Mouse (Mus musculus) lung, adult 2 months (tissue): Measurements from ENCODE around the gene Rpl10a. TPM values are rescaled to one million over a fixed set of nuclear protein-coding genes. Genes with fewer than 3 reads are reported as not detected.
A peak's percentile ranks its signal among the peaks of the same experiment; 100 is the strongest.

ENCODE experiments used
- DNase-seq: peaks from one replicate; pipeline ENCODE4 v3.0.0; 2022
- H3K4me1 ChIP-seq: fragments of 200-500 bp; 2 replicates; pipeline ENCODE4 v1.6.1; 2011; ENCODE audit warnings: low read length; ENCODE audit not compliant: control insufficient read depth, insufficient read depth
- H3K4me3 ChIP-seq: fragments of 200-500 bp; replicated peaks from 2 replicates; pipeline ENCODE3; 2011; ENCODE audit warnings: low read depth, mild to moderate bottlenecking, control low read depth, low read length; ENCODE audit errors: extremely low read depth
- CTCF ChIP-seq: fragments of 200-500 bp; IDR thresholded peaks from 2 replicates; pipeline ENCODE4 v1.5.1; 2011; ENCODE audit warnings: mild to moderate bottlenecking, low read length, control low read depth; ENCODE audit not compliant: insufficient read depth
- POLR2A ChIP-seq: fragments of 200-500 bp; IDR thresholded peaks from 2 replicates; pipeline ENCODE4 v1.6.1; 2011; ENCODE audit warnings: low read depth, mild to moderate bottlenecking, control low read depth, low read length, borderline replicate concordance; ENCODE audit errors: extremely low read depth
- WGBS: fragments of 180-500 bp; shearing (Covaris S2); methylation state at CpG from one replicate; pipeline ENCODE4 v1.1.7; 2018; 5-methylcytosine and 5-hydroxymethylcytosine counted together
- polyA plus RNA-seq: library from polyadenylated mRNA; depleted of rRNA; stranded (reverse); fragments of >200 nt; gene quantifications from 2 replicates; pipeline ENCODE4 v1.2.3, GENCODE M21; 2012; rRNA removed

Rpl10a gene
- 1,664 and 1,938 TPM in 2 replicates for polyA plus RNA-seq

- peak within 1 kb of the TSS; percentile 64 for H3K4me3 ChIP-seq
- DNase-seq, result peak; percentile 98
- under 1% methylated on average over 67 of the region's 67 CpGs for WGBS
These were observed at the start of gene Rpl10a for GRCm38 (mm10) chr17:28328366-28328928. Gene Rpl10a (plus strand): TSS chr17:28328471.

GRCm38 (mm10) chr17:28279236-28279635 lies 49.0 kb upstream of the Rpl10a start:
- no peak overlapping the region for H3K4me3 ChIP-seq
- DNase-seq, result no peak
- peaks cover 10% of the 10 kb centered on the region for H3K4me1 ChIP-seq
- 52% methylated on average over 4 of the region's 4 CpGs for WGBS
- TF ChIP-seq POLR2A (no peak), CTCF (no peak)

More at GRCm38 (mm10) chr17:28328366-28328928, at the start of gene Rpl10a:
- H3K4me1 ChIP-seq, result peaks cover 7% of the 10 kb centered on the region
- TF ChIP-seq POLR2A, result peak; percentile 97
- peak; percentile 32 for TF ChIP-seq CTCF

GRCm38 (mm10) chr17:28279780-28280422 lies 48.4 kb upstream of the Rpl10a start:
- Histone ChIP-seq H3K4me3 (no peak overlapping the region), H3K4me1 (peaks cover 10% of the 10 kb centered on the region)
- TF ChIP-seq POLR2A, result no peak
- no peak for TF ChIP-seq CTCF
- 61% methylated on average over 15 of the region's 15 CpGs for WGBS
- DNase-seq, result peak; percentile 65

- TF ChIP-seq CTCF (no peak), POLR2A (no peak)
- H3K4me3 ChIP-seq, result no peak overlapping the region
- no peak for DNase-seq
- WGBS, result 72% methylated on average over 7 of the region's 7 CpGs
- H3K4me1 ChIP-seq, result peaks cover 10% of the 10 kb centered on the region
These were observed 47.9 kb upstream of the Rpl10a start for GRCm38 (mm10) chr17:28280423-28280800.

- no peak for TF ChIP-seq POLR2A
- no peak for TF ChIP-seq CTCF
- DNase-seq, result no peak
- peaks cover 10% of the 10 kb centered on the region for H3K4me1 ChIP-seq
- 42% methylated on average over 5 of the region's 5 CpGs for WGBS
- H3K4me3 ChIP-seq, result no peak overlapping the region
These were observed 47.4 kb upstream of the Rpl10a start for GRCm38 (mm10) chr17:28280831-28281377.

- no peak overlapping the region for H3K4me3 ChIP-seq
- H3K4me1 ChIP-seq, result peaks cover 10% of the 10 kb centered on the region
- TF ChIP-seq CTCF (no peak), POLR2A (no peak)
- DNase-seq, result no peak
- 81% methylated on average over 7 of the region's 7 CpGs for WGBS
These were observed 46.3 kb upstream of the Rpl10a start for GRCm38 (mm10) chr17:28281866-28282441.

GRCm38 (mm10) chr17:28283199-28283598 lies 45.1 kb upstream of the Rpl10a start:
- no peak overlapping the region for H3K4me3 ChIP-seq
- WGBS, result 76% methylated on average over 10 of the region's 10 CpGs
- DNase-seq, result no peak
- peaks cover 6% of the 10 kb centered on the region for H3K4me1 ChIP-seq
- no peak for TF ChIP-seq CTCF

GRCm38 (mm10) chr17:28286133-28286532 lies 42.1 kb upstream of the Rpl10a start:
- 77% methylated on average over 10 of the region's 10 CpGs for WGBS
- DNase-seq, result no peak
- no peak for TF ChIP-seq POLR2A
- no peak for TF ChIP-seq CTCF
- Histone ChIP-seq H3K4me1 (no peaks in the 10 kb centered on the region), H3K4me3 (no peak overlapping the region)

GRCm38 (mm10) chr17:28286964-28287363 lies 41.3 kb upstream of the Rpl10a start:
- TF ChIP-seq CTCF (no peak), POLR2A (no peak)
- 64% methylated on average over 5 of the region's 5 CpGs for WGBS
- no peak overlapping the region for H3K4me3 ChIP-seq
- no peak for DNase-seq
- no peaks in the 10 kb centered on the region for H3K4me1 ChIP-seq
